Mouse (Mus musculus): ENCODE data around the gene Ggt1. TPM values are rescaled to one million over a fixed set of nuclear protein-coding genes. Genes with fewer than 3 reads are reported as not detected.

Ggt1 gene
- total and polyA plus RNA-seq, 2 experiments: 0.20 to 0.92 TPM

- H3K27ac ChIP-seq (replicated peaks; ENCODE audit: insufficient read depth, low read depth, low read length): peak overlapping the region; percentile 44
- H3K79me2 ChIP-seq (ENCODE audit: control insufficient read depth, insufficient read depth, low read length): no peaks in the 10 kb centered on the region
- TF ChIP-seq CTCF (IDR thresholded peaks at IDR 0.05; ENCODE audit: low read depth, low read length) (no peak), POLR2A (IDR thresholded peaks at IDR 0.05; ENCODE audit: extremely low read depth, insufficient read depth, low read length) (no peak)
- no peak for DNase-seq (ENCODE audit: extremely low read depth, low read depth, low spot score)
- WGBS: 64% methylated on average over 16 of the region's 16 CpGs
- peak overlapping the region; percentile 32 for H3K4me3 ChIP-seq (ENCODE audit: insufficient read depth, low read depth, low read length)
- H3K4me1 ChIP-seq (ENCODE audit: control insufficient read depth, insufficient read depth, low read length): no peaks in the 10 kb centered on the region
- no peaks in the 10 kb centered on the region for H3K36me3 ChIP-seq (ENCODE audit: control insufficient read depth, insufficient read depth, low read length)
- no peaks in the 10 kb centered on the region for H3K27me3 ChIP-seq (ENCODE audit: control insufficient read depth, insufficient read depth, low read length)
- peak overlapping the region; percentile 61 for H3K9ac ChIP-seq (ENCODE audit: low read depth, low read length)
These were observed 28.2 kb downstream of the Ggt1 start for GRCm38 (mm10) chr10:75589651-75590050.

GRCm38 (mm10) chr10:75591211-75591894 is 29.9 kb downstream of the Ggt1 start:
- Histone ChIP-seq H3K27me3 (ENCODE audit: control insufficient read depth, insufficient read depth, low read length) (no peaks in the 10 kb centered on the region), H3K79me2 (ENCODE audit: control insufficient read depth, insufficient read depth, low read length) (no peaks in the 10 kb centered on the region), H3K36me3 (ENCODE audit: control insufficient read depth, insufficient read depth, low read length) (no peaks in the 10 kb centered on the region), H3K4me1 (ENCODE audit: control insufficient read depth, insufficient read depth, low read length) (no peaks in the 10 kb centered on the region), H3K9ac (ENCODE audit: low read depth, low read length) (peak overlapping the region; percentile 16; the same call in 1 of the 2 replicates), H3K27ac (replicated peaks; ENCODE audit: insufficient read depth, low read depth, low read length) (peak overlapping the region; percentile 51), H3K4me3 (ENCODE audit: insufficient read depth, low read depth, low read length) (no peak overlapping the region)
- WGBS: 82% methylated on average over 12 of the region's 12 CpGs
- TF ChIP-seq POLR2A (IDR thresholded peaks at IDR 0.05; ENCODE audit: extremely low read depth, insufficient read depth, low read length) (no peak), CTCF (IDR thresholded peaks at IDR 0.05; ENCODE audit: low read depth, low read length) (no peak)
- DNase-seq (ENCODE audit: extremely low read depth, low read depth, low spot score): peak; percentile 53

GRCm38 (mm10) chr10:75592585-75592984 is 31.2 kb downstream of the Ggt1 start:
- Histone ChIP-seq H3K36me3 (ENCODE audit: control insufficient read depth, insufficient read depth, low read length) (no peaks in the 10 kb centered on the region), H3K4me3 (ENCODE audit: insufficient read depth, low read depth, low read length) (no peak overlapping the region), H3K4me1 (ENCODE audit: control insufficient read depth, insufficient read depth, low read length) (no peaks in the 10 kb centered on the region), H3K27ac (replicated peaks; ENCODE audit: insufficient read depth, low read depth, low read length) (no peak overlapping the region), H3K27me3 (ENCODE audit: control insufficient read depth, insufficient read depth, low read length) (no peaks in the 10 kb centered on the region), H3K79me2 (ENCODE audit: control insufficient read depth, insufficient read depth, low read length) (no peaks in the 10 kb centered on the region), H3K9ac (ENCODE audit: low read depth, low read length) (no peak overlapping the region)
- DNase-seq (ENCODE audit: extremely low read depth, low read depth, low spot score): no peak
- no peak for TF ChIP-seq CTCF (IDR thresholded peaks at IDR 0.05; ENCODE audit: low read depth, low read length)
- no peak for TF ChIP-seq POLR2A (IDR thresholded peaks at IDR 0.05; ENCODE audit: extremely low read depth, insufficient read depth, low read length)
- WGBS: 81% methylated on average over 7 of the region's 7 CpGs

GRCm38 (mm10) chr10:75595981-75596380 is 34.6 kb downstream of the Ggt1 start:
- peak; percentile 19 for DNase-seq (ENCODE audit: extremely low read depth, low read depth, low spot score)

GRCm38 (mm10) chr10:75600189-75600730 is 38.9 kb downstream of the Ggt1 start:
- DNase-seq (ENCODE audit: extremely low read depth, low read depth, low spot score): no peak
- Histone ChIP-seq H3K4me1 (ENCODE audit: control insufficient read depth, insufficient read depth, low read length) (no peaks in the 10 kb centered on the region), H3K27me3 (ENCODE audit: control insufficient read depth, insufficient read depth, low read length) (no peaks in the 10 kb centered on the region), H3K36me3 (ENCODE audit: control insufficient read depth, insufficient read depth, low read length) (no peaks in the 10 kb centered on the region), H3K27ac (replicated peaks; ENCODE audit: insufficient read depth, low read depth, low read length) (no peak overlapping the region), H3K79me2 (ENCODE audit: control insufficient read depth, insufficient read depth, low read length) (no peaks in the 10 kb centered on the region), H3K4me3 (ENCODE audit: insufficient read depth, low read depth, low read length) (no peak overlapping the region), H3K9ac (ENCODE audit: low read depth, low read length) (no peak overlapping the region)
- no peak for TF ChIP-seq CTCF (IDR thresholded peaks at IDR 0.05; ENCODE audit: low read depth, low read length)
- TF ChIP-seq POLR2A (IDR thresholded peaks at IDR 0.05; ENCODE audit: extremely low read depth, insufficient read depth, low read length): no peak
- 86% methylated on average over 7 of the region's 7 CpGs for WGBS

More at GRCm38 (mm10) chr10:75595981-75596380, 34.6 kb downstream of the Ggt1 start:
- no peak overlapping the region for H3K9ac ChIP-seq (ENCODE audit: low read depth, low read length)
- 85% methylated on average over 8 of the region's 8 CpGs for WGBS
- TF ChIP-seq POLR2A (IDR thresholded peaks at IDR 0.05; ENCODE audit: extremely low read depth, insufficient read depth, low read length) (no peak), CTCF (IDR thresholded peaks at IDR 0.05; ENCODE audit: low read depth, low read length) (no peak)
- no peak overlapping the region for H3K27ac ChIP-seq (replicated peaks; ENCODE audit: insufficient read depth, low read depth, low read length)
- H3K36me3 ChIP-seq (ENCODE audit: control insufficient read depth, insufficient read depth, low read length): no peaks in the 10 kb centered on the region
- no peaks in the 10 kb centered on the region for H3K79me2 ChIP-seq (ENCODE audit: control insufficient read depth, insufficient read depth, low read length)
- no peak overlapping the region for H3K4me3 ChIP-seq (ENCODE audit: insufficient read depth, low read depth, low read length)
- H3K4me1 ChIP-seq (ENCODE audit: control insufficient read depth, insufficient read depth, low read length): no peaks in the 10 kb centered on the region
- H3K27me3 ChIP-seq (ENCODE audit: control insufficient read depth, insufficient read depth, low read length): no peaks in the 10 kb centered on the region
